Mouse (Mus musculus) right cerebral cortex, postnatal 10 days (tissue): Measurements from ENCODE around the gene Prr5.

Experiments
- DNase-seq, 2 experiments: peaks; one replicate each; pipeline ENCODE4 v3.0.0; 2021; ENCODE audit warnings: low spot score in 2 of 2

The Prr5 gene

DNA sequence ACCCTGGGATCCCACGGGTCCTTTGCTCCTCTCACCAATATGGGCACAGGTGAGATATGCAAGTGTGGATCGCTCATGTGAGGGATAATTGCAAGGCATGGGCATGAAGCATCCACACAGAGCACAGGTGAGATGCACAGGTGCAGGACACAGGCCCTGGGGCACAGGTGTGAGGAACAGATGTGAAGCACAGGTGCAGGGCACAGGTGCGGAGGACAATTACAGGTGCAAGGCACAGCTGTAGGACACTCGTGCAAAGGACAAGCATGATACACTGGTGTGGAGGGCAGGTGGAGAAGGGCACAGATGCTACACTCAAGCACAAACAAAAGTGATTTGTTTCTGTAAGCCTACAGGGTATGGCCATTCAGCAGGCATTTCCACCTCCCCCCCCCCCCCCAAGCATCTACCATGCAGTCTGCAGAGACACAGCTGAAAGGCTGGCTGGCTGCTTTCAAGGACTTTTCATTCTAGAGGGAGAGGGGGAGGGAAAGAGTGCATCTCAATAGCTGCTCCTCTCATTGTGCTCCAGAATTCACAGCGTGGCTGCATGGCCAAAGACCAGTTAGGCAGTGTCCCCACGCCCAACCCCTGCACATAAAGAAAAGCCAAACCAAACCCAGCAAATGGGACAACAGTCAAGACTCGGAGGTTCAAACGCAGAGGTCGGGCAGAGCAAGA is 11.9 kb upstream of the Prr5 start:
- DNase-seq = peak in 1 of 2 experiments; percentile 39

DNA sequence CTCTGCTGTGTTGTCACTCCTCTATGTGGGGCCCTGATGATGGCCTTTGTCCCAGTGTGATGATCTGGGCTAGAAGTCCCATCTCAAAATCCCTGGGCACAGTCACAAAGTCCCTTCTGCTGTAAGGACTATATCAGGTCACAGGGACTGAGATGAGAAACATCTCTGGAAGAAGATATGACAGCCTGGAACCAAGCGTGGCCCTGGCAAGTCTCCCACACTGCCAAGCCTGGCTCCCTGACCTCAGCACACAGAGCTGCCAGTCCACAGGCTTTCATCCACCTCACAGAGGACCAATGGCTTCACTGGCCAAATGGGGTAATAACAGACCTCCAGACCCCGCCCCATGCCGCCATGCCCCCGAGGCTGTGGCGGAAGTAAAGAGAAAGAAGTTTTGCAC is 10.8 kb upstream of the Prr5 start:
- DNase-seq = peak in 1 of 2 experiments; percentile 25

GRCm38 (mm10) chr15:84659856-84660255 is 9.6 kb upstream of the Prr5 start:
- DNase-seq = peak in 1 of 2 experiments; percentile 54

- DNase-seq = no peak
Observed at GRCm38 (mm10) chr15:84661274-84661673, 8.1 kb upstream of the Prr5 start.

DNA sequence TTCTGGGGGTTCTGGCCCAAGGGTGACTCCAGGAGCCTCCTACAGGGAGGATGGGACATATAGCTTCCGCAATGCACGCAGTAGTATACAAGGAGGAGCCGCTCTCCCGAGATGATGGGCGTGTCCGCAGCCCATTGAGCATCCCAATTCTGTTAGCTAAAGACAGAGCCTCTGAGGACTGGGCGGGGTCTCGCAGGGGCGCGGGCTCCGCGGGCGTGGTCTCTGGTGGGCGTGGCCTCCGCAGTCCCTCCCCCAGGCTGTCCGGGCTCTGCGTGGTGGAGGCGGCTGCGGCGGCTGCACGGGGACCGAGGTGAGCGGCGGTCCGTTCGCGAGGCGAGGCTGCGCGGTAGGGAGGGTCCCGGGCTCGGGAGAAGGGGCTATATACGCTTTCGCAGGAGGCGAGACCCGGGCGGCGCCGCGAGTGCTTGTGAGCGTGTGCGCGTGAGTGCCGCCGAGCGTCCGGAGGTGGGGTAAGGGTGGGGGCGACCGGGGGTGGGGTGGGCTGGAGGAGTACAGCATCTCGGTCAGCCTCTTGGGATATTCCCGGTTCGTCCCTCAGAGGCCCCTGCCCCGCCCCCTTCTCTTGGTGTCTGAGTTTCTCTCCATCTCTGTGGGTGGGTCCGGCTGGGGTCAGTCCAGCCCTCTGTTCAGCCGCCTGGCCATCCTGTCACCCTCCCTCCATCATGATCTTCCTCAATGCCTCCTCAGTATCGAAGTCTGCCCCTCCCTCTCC is 6.3 kb upstream of the Prr5 start:
- peak; percentile 80 to 83 for DNase-seq

- DNase-seq = no peak
Observed at GRCm38 (mm10) chr15:84663685-84664060, 5.7 kb upstream of the Prr5 start.

DNA sequence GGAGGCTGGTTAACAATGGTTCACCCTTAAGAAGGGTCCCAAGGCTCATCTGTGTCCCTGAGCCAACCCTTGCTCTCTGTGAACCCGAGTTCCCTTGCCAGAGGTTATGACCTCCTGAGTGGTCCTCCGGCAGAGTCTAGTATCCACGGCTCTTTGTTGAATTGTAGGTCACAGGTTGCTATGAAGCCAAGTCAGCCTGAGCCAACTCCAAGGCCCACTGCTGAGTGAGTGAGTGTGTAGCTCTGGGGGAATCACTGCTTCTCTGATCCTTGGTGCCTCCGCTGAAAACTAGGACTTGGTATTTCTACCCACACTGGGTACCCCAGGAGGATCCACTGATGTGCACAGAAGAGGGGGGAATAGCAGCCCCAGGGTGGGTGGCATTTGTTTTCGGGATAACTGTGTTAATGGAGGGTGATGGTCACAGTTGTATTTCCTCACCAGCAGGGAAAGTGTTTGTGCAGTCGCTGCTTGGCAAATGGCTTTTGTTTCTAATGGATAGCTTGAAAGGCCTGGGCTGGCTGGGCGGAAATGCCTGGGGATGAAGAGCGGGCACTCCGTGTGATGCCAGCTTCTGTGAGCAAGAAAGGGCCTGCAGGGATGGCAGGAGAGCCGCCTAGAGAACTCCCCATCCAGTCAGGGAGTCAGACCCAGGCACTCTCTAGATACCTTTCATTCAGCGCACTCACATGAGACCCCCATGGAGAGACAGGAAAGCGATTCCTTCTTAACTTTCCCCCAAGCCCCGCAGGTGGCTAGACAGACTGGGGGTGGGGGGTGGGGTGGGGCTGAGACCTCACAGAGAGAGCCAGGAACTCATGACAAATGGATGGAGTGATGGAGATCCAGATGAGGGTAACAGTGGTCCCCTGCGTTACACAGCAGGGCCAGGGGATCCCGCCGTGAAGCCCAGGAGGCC is 4.6 kb upstream of the Prr5 start:
- peak; percentile 61 to 70 for DNase-seq

DNA sequence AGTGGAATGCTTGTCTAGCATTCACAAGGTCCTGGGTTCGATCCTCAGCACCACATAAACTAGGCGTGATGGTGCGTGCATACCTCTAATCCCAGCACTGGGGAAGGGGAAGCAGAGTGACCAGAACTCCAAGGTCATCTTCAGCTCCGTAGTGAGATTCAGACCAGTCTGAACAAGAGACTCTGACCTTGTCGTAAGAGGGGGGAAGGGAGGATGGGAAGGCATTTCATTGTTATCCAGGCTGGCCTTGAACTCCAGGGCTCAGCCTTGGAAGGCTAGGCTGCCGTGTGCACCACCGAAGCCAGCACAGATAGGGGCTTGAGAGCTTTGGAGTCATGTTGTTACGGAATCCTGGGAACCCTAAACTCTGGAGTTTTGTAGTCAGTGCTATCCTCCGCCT is 3.8 kb upstream of the Prr5 start:
- DNase-seq = no peak

DNA sequence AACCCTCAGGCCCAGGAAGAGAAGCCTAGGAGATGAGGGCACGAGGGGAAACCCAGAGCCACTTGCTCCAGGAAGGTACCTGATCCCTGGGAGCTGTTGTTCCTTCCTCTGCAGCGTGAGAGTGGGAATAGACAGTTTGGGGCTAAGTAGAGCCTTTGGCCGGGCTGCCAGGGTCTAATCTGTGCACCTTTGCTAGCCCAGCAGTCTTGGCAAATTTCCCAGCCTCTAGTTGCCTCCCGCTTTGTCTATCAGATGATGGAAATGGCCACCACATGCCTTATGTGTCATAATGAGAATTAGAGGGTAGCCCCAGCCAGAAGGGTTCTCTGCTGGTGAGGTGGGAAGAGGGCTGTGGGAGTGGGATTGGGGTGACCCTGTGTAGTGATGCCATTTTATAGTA is 3.4 kb upstream of the Prr5 start:
- no peak for DNase-seq

- no peak for DNase-seq
Observed at GRCm38 (mm10) chr15:84667601-84668000, 1.8 kb upstream of the Prr5 start.

GRCm38 (mm10) chr15:84669771-84670656 is 594 bp downstream of the Prr5 start:
- peak in 1 of 2 experiments; percentile 53 for DNase-seq

DNA sequence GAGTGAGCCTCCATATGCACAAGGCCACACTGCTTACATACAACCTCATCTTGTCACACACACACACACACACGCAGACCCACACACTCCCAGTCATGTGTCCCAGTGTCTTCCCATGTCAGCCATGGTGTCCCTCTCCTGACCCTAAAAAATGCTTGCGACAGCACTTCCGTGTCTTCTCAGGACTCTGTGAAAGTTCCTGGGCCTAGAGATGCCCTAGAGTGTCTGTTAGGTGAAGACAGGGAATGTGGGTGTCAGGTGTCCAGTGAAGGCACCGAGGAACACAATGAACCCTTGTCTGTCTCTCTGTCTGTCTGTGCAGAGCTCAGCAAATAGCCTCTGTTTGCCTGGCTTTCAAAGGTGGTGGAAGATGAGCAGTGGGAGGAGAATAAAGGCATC is 1.2 kb downstream of the Prr5 start:
- no peak for DNase-seq

DNA sequence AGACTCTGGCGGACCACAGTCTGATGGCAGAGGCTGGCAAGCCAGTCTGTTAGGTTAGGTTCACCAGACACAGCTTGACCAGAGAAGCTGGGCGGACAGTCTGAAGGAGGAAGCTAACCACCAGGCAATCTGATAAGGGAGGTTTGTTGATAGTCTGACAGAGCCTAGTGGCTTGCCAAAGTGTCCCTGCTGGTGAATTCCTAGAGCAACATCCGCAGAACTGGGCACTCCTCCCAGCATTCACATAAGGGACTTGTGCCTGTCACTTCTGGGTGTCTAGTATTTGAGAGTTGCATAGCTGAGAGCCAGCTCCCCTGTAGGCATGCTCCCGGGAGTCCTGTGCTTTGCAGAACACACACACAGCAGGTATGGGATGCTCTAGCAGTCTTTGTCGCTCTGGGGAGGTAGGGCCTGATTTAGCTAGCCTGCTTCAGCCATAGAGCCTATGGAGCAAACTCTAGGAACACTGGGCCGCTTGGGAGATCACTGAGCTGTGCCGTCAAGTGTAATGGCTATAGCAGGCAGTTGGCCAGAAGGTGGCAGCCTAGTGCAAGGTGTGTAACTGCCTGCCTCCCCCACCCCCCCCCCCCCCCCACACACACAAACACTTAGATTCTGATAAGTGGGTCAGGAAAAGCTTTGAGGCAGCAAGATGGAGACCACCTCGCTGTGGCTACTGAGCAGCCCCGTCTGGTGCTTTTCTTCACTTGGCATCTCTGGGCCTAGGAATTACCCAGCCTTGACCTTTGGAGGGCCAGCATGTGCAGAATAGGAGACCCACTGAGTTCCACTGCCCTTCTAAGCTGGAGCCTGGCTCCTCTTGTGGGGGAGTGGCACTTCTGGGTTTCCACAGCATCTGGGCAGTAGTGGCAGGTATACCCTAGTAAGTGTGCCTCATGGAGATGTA is 2.2 kb downstream of the Prr5 start:
- peak; percentile 71 to 73 for DNase-seq

- DNase-seq = no peak
Observed at GRCm38 (mm10) chr15:84672308-84672615, 2.8 kb downstream of the Prr5 start.

GRCm38 (mm10) chr15:84672616-84673015 is 3.2 kb downstream of the Prr5 start:
- no peak for DNase-seq

- DNase-seq = no peak
Observed at GRCm38 (mm10) chr15:84674329-84675067, 5.1 kb downstream of the Prr5 start.

DNA sequence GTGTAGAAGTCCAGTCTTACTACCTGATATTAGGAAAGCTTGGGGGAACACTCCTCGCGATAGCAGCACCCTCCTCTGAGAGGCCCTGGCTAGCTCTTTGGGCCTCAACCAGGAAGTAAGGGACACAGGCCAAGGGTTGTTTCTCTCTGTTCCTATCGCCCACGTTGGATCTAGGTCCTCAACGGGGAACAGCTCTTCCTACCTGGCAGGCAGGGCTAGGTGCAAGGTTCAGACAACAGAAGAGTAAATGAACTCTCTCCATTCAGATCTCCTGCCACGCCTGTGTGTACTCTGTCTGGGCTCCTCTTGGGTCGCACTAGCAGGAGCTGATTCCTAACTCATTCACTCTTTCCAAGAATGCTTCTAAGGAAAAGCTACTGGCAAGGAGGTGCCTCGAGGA is 5.9 kb downstream of the Prr5 start:
- DNase-seq = no peak

GRCm38 (mm10) chr15:84677943-84678342 is 8.5 kb downstream of the Prr5 start:
- DNase-seq = no peak

DNA sequence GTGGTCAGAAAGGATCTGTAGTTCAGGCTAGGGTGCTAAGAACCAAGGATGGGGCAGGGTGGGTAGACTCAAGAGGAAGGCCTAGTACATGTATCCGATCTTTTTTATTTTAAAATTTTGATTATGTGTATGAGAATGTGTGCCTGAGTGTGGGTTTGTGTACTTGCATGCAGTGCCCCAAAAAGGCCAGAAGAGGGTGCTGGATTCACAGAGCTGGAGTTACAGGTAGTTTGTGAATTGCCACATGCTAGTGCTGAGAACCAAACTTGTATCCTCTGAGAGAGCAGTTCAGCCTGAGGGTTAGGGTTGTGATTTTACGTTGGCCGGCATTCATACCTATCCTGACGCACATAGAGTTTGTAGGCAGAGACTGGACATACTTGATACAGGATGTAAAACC is 9.7 kb downstream of the Prr5 start:
- DNase-seq = no peak

- no peak for DNase-seq
Observed at GRCm38 (mm10) chr15:84679794-84680193, 10.4 kb downstream of the Prr5 start.
